Mouse (Mus musculus) liver, postnatal 0 days (tissue): ENCODE results near the gene Zswim5. TPM values are rescaled to one million over a fixed set of nuclear protein-coding genes. Genes with fewer than 3 reads are reported as not detected.

Experiments used
- ATAC-seq: fragments of 200-750 bp; cut with Nextera tagmentation; 2 replicates; pipeline ENCODE4 v1.8.0; 2017; ENCODE audit warnings: mild to moderate bottlenecking, moderate library complexity
- DNase-seq: peaks from one replicate; pipeline ENCODE4 v3.0.0-alpha.2; 2016
- H3K27ac ChIP-seq: fragments of 300-500 bp; sonication (generic); 2 replicates; pipeline ENCODE4 v1.5.1; 2014; ENCODE audit warnings: antibody characterized with exemption, moderate library complexity, mild to moderate bottlenecking, low read depth
- H3K27me3 ChIP-seq: fragments of 300-500 bp; sonication (generic); 2 replicates; pipeline ENCODE4 v1.6.1; 2014; ENCODE audit warnings: low read length, control low read depth, mixed read lengths; ENCODE audit not compliant: insufficient read depth
- H3K36me3 ChIP-seq: fragments of 300-500 bp; sonication (generic); replicated peaks from 2 replicates; pipeline ENCODE4 v1.6.1; 2014; ENCODE audit warnings: mild to moderate bottlenecking, control low read depth, low read length, moderate library complexity, mixed read lengths; ENCODE audit not compliant: insufficient read depth
- H3K4me1 ChIP-seq: fragments of 300-500 bp; sonication (generic); 2 replicates; pipeline ENCODE4 v1.6.1; 2014; ENCODE audit warnings: antibody characterized with exemption, mild to moderate bottlenecking, control low read depth; ENCODE audit not compliant: insufficient read depth
- H3K4me2 ChIP-seq: fragments of 300-500 bp; sonication (generic); 2 replicates; pipeline ENCODE4 v1.6.1; 2014; ENCODE audit warnings: low read depth, mild to moderate bottlenecking, low read length, moderate library complexity, mixed read lengths
- H3K4me3 ChIP-seq: fragments of 300-500 bp; sonication (generic); 2 replicates; pipeline ENCODE4 v1.5.1; 2014; ENCODE audit warnings: low read depth, low read length
- H3K9ac ChIP-seq: fragments of 300-500 bp; sonication (generic); replicated peaks from 2 replicates; pipeline ENCODE4 v1.6.1; 2014; ENCODE audit warnings: mild to moderate bottlenecking, moderate library complexity
- H3K9me3 ChIP-seq: fragments of 300-500 bp; sonication (generic); 2 replicates; pipeline ENCODE4 v1.6.1; 2016; ENCODE audit warnings: mild to moderate bottlenecking, control low read depth, low read length, mixed read lengths
- CTCF ChIP-seq: sonication (generic); IDR thresholded peaks from 2 replicates; pipeline ENCODE4 v1.5.1; 2016; ENCODE audit warnings: antibody characterized with exemption, low read depth
- EP300 ChIP-seq: IDR thresholded peaks from 2 replicates; pipeline ENCODE4 v1.6.1; 2016; ENCODE audit warnings: antibody characterized with exemption, low read depth, mild to moderate bottlenecking
- WGBS: fragments of 180-500 bp; shearing (Covaris S2); extraction: QIAGEN DNeasy Blood & Tissue Kit; methylation state at CpG from one replicate; pipeline ENCODE4 v1.1.7; 2014; ENCODE audit not compliant: insufficient replicate concordance; 5-methylcytosine and 5-hydroxymethylcytosine counted together
- polyA plus RNA-seq: library from polyadenylated mRNA; unstranded; fragments of >200 nt; fragmentation: Nextera tagmentation; extraction: Ambion mirVana; gene quantifications from 2 replicates; pipeline ENCODE4 v1.2.1, GENCODE M21; 2015

Zswim5 gene
- polyA plus RNA-seq, 1 experiment from 2014 or later: 0.06 TPM

DNA sequence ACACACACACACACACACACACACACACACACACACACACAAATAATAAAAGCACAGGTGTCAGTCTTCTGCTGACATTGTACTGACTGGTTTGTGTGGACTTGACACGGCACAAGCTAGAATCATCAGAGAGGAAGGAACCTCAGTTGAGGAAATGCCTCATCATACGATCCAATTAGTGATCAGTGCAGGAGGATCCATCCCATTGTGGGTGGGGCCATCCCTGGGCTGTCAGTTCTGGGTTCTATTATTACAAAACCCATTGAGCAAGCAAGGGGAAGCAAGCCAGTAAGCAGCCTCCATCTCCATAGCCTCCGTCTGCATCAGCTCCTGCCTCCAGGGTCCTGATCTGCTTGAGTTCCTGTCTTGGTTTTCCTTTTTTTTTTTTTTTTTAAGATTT is 7.3 kb upstream of the Zswim5 start:
- Histone ChIP-seq H3K4me1 (no peaks in the 10 kb centered on the region), H3K4me3 (no peak overlapping the region), H3K4me2 (no peak overlapping the region), H3K27me3 (peaks cover 10% of the 10 kb centered on the region; the same call in 1 of the 2 replicates), H3K36me3 (no peaks in the 10 kb centered on the region), H3K9ac (no peak overlapping the region), H3K9me3 (no peaks in the 10 kb centered on the region), H3K27ac (no peak overlapping the region)
- no peak for ATAC-seq
- TF ChIP-seq CTCF: no peak
- TF ChIP-seq EP300: no peak
- no peak for DNase-seq
- WGBS: 43% methylated on average over 3 of the region's 3 CpGs

GRCm38 (mm10) chr4:116874595-116874994 is 2.6 kb upstream of the Zswim5 start:
- H3K9ac ChIP-seq: no peak overlapping the region
- H3K9me3 ChIP-seq: no peaks in the 10 kb centered on the region
- H3K27ac ChIP-seq: no peak overlapping the region
- 81% methylated on average over 4 of the region's 4 CpGs for WGBS
- ATAC-seq: no peak
- TF ChIP-seq CTCF (no peak), EP300 (no peak)
- H3K4me2 ChIP-seq: no peak overlapping the region
- H3K27me3 ChIP-seq: peaks cover 38% of the 10 kb centered on the region
- DNase-seq: no peak
- H3K36me3 ChIP-seq: no peaks in the 10 kb centered on the region
- H3K4me3 ChIP-seq: no peak overlapping the region
- H3K4me1 ChIP-seq: peaks cover 6% of the 10 kb centered on the region

- Histone ChIP-seq H3K4me2 (peak overlapping the region; percentile 98), H3K27ac (no peak overlapping the region), H3K36me3 (no peaks in the 10 kb centered on the region), H3K4me3 (peak overlapping the region; percentile 69), H3K27me3 (peaks cover 40% of the 10 kb centered on the region), H3K9ac (peak overlapping the region; percentile 41; the same call in 1 of the 2 replicates), H3K9me3 (no peaks in the 10 kb centered on the region), H3K4me1 (peaks cover 6% of the 10 kb centered on the region)
- ATAC-seq: no peak
- TF ChIP-seq EP300 (no peak), CTCF (no peak)
- no peak for DNase-seq
- WGBS: 3% methylated on average over 15 of the region's 15 CpGs
These were observed 564 bp upstream of the Zswim5 start for GRCm38 (mm10) chr4:116876630-116876994.

- WGBS: under 1% methylated on average over 24 of the region's 57 CpGs
- no peak for TF ChIP-seq CTCF
- TF ChIP-seq EP300: no peak
- Histone ChIP-seq H3K4me3 (peak overlapping the region; percentile 69), H3K9ac (peak overlapping the region; percentile 46; the same call in 1 of the 2 replicates), H3K9me3 (no peaks in the 10 kb centered on the region), H3K4me1 (peaks cover 6% of the 10 kb centered on the region), H3K27ac (no peak overlapping the region), H3K36me3 (no peaks in the 10 kb centered on the region), H3K27me3 (peaks cover 40% of the 10 kb centered on the region), H3K4me2 (peak overlapping the region; percentile 98)
- ATAC-seq: no peak
- DNase-seq: peak; percentile 21
These were observed 649 bp downstream of the Zswim5 start for GRCm38 (mm10) chr4:116877729-116878321.

GRCm38 (mm10) chr4:116878491-116878890 is 1.3 kb downstream of the Zswim5 start:
- H3K27ac ChIP-seq: no peak overlapping the region
- DNase-seq (no peak), ATAC-seq (no peak)
- no peak overlapping the region for H3K9ac ChIP-seq
- H3K36me3 ChIP-seq: no peaks in the 10 kb centered on the region
- WGBS: 11% methylated on average over 11 of the region's 11 CpGs
- no peaks in the 10 kb centered on the region for H3K9me3 ChIP-seq
- TF ChIP-seq EP300 (no peak), CTCF (no peak)
- peak overlapping the region; percentile 98; the same call in 1 of the 2 replicates for H3K4me2 ChIP-seq
- H3K27me3 ChIP-seq: peaks cover 40% of the 10 kb centered on the region
- peaks cover 6% of the 10 kb centered on the region for H3K4me1 ChIP-seq
- H3K4me3 ChIP-seq: no peak overlapping the region

GRCm38 (mm10) chr4:116882679-116883078 is 5.5 kb downstream of the Zswim5 start:
- no peaks in the 10 kb centered on the region for H3K9me3 ChIP-seq
- H3K27ac ChIP-seq: no peak overlapping the region
- H3K9ac ChIP-seq: no peak overlapping the region
- H3K27me3 ChIP-seq: peaks cover 18% of the 10 kb centered on the region
- H3K4me2 ChIP-seq: no peak overlapping the region
- no peaks in the 10 kb centered on the region; the same call in 1 of the 2 replicates for H3K4me1 ChIP-seq
- TF ChIP-seq CTCF (no peak), EP300 (no peak)
- no peak overlapping the region for H3K4me3 ChIP-seq
- DNase-seq (no peak), ATAC-seq (no peak)
- H3K36me3 ChIP-seq: no peaks in the 10 kb centered on the region
